Mouse (Mus musculus): Measurements from ENCODE around the gene Oasl2.

- no peak for TF ChIP-seq CTCF (IDR thresholded peaks at IDR 0.05; ENCODE audit: borderline replicate concordance, control insufficient read depth, extremely low read depth, insufficient read depth, low read length, poor library complexity)
- no peak for TF ChIP-seq POLR2A (IDR thresholded peaks at IDR 0.05; ENCODE audit: control insufficient read depth, extremely low read depth, insufficient read depth, low read length, poor library complexity)
Measured at GRCm38 (mm10) chr5:114958069-114958468, 61.3 kb downstream of the Oasl2 start.

Data from thymus, adult 2 months (tissue).